Mouse (Mus musculus): ENCODE results near the gene Mrpl33.

DNA sequence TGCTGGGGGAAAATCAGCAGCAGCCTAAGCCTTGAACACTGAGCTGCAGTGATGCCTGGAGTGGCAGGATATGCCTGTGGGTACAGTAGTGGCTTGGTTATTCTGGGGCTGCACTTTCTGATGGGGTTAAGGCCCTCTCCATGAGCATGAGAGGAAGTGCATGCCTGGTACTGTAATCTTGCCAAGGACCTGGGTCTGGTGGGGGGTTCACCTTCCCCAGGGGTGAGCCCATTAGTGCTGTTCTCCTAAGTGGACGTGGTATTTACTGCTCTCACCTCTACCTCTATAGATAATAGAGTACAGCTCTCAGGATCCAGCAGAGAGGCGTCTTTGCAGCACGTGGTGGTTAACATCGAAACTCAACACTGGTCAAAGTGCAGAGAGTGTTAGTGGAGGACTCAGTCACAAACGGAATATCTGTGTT lies 117.1 kb downstream of the Mrpl33 start:
- TF ChIP-seq CTCF (IDR thresholded peaks at IDR 0.05) (no peak), EP300 (IDR thresholded peaks at IDR 0.05) (no peak)

Measured in lung, postnatal 0 days (tissue).